Mouse (Mus musculus): ENCODE results near the gene Sptssa.

- TF ChIP-seq POLR2A (IDR thresholded peaks at IDR 0.05; ENCODE audit: extremely low read depth, insufficient read depth, low read length), result no peak
- no peak for TF ChIP-seq CTCF (IDR thresholded peaks at IDR 0.05; ENCODE audit: low read depth, low read length)
Observed at GRCm38 (mm10) chr12:54651820-54652219, 4.6 kb downstream of the Sptssa start.

Measured in liver, adult 2 months (tissue).